Mouse (Mus musculus): ENCODE data around the gene Ap2b1. TPM values are rescaled to one million over a fixed set of nuclear protein-coding genes. Genes with fewer than 3 reads are reported as not detected.

The Ap2b1 gene
- polyA plus RNA-seq, 1 experiment from 2014 or later, result 127 TPM

DNA sequence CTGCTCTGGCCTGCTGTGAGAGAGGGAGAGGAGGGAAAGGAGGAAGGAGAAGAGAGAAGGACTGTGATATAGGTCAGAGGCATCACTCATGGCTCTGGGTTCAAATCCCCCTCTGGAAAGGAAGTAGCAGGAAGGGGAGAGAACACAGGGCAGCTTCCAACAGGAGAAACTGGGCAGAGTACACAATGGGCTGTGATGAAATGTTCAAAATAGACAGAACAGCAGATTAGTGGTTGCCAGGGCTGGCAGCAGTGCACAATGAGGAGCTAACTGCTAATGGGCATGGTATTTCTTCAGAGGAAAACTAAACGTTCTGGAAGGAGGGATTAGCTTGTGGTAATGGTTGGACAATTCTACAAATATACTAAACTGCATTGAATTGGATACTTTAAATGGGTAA is 151.7 kb downstream of the Ap2b1 start:
- H3K36me3 ChIP-seq (replicated peaks), result no peaks in the 10 kb centered on the region
- no peak overlapping the region for H3K4me3 ChIP-seq
- no peak overlapping the region for H3K27ac ChIP-seq
- H3K9ac ChIP-seq, result no peak overlapping the region
- ATAC-seq (replicated peaks), result no peak
- no peaks in the 10 kb centered on the region for H3K9me3 ChIP-seq
- H3K4me2 ChIP-seq, result no peak overlapping the region
- peaks cover 3% of the 10 kb centered on the region; the same call in 1 of the 2 replicates for H3K27me3 ChIP-seq (replicated peaks)
- H3K4me1 ChIP-seq, result peaks cover 3% of the 10 kb centered on the region; the same call in 1 of the 2 replicates
- WGBS, result 23% methylated on average over 1 of the region's 1 CpGs

DNA sequence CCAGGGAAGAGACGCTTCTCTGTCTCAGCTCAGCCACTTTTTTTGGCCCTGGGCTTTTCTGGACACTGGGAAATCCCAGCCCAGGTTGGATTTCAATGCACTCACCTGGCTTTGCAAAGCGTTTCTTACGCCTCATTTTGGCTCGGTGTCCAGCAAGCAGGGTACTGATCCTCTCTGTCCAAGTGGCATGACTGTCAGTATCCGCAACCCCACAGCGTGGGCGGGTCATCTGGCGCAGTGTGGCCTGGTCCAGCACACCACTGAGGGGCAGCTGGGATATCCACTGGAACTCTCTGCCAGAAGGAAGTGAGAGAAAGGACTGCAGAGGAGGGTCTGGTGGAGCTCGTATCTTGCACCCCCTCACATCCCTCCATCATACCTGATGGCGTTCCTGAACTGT is 152.5 kb downstream of the Ap2b1 start:
- Histone ChIP-seq H3K9ac (no peak overlapping the region), H3K4me3 (no peak overlapping the region), H3K27me3 (replicated peaks) (0 out of 2 replicates have a peak, but pooled peaks cover 8% of the 10 kb centered on the region), H3K27ac (no peak overlapping the region), H3K4me1 (peaks cover 3% of the 10 kb centered on the region; the same call in 1 of the 2 replicates), H3K4me2 (no peak overlapping the region), H3K9me3 (no peaks in the 10 kb centered on the region), H3K36me3 (replicated peaks) (no peaks in the 10 kb centered on the region)
- WGBS, result 91% methylated on average over 10 of the region's 10 CpGs
- no peak for ATAC-seq (replicated peaks)

DNA sequence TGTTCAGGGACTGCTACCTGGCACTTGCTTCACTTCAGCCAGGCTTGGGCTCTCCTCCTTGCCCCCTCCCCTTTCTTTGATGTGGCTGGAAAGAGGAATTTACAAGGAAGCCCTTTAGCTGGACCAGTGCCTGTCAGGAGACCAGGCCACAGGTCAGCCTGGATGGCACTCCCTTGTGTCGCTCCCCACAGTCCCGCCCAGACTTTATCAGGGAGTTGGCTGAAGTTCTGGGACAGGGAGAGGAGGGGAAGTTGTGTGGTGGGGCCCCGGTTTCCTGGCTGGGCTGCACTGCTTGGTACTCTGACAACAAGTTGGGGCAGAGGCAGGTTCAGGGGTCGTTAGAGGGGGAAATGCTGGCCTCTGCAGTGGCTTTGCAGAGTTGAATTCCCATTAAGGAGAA is 155.7 kb downstream of the Ap2b1 start:
- Histone ChIP-seq H3K9ac (no peak overlapping the region), H3K9me3 (no peaks in the 10 kb centered on the region), H3K36me3 (replicated peaks) (no peaks in the 10 kb centered on the region), H3K4me2 (no peak overlapping the region), H3K27ac (no peak overlapping the region), H3K4me1 (no peaks in the 10 kb centered on the region), H3K27me3 (replicated peaks) (0 out of 2 replicates have a peak, but pooled peaks cover 6% of the 10 kb centered on the region), H3K4me3 (no peak overlapping the region)
- no peak for ATAC-seq (replicated peaks)
- 37% methylated on average over 4 of the region's 4 CpGs for WGBS

Other genes with a start within 250 kb of the Ap2b1 start
- gene Slfn2, start 233.9 kb upstream of the Ap2b1 start, polyA plus RNA-seq (2015; fragmentation: Nextera tagmentation; extraction: Ambion mirVana), result 1.6 and 2.2 TPM in 2 replicates
- 0.09 and 0.15 TPM in 2 replicates for gene Slfn1, start 182.2 kb upstream of the Ap2b1 start, polyA plus RNA-seq (2015; fragmentation: Nextera tagmentation; extraction: Ambion mirVana)
- 0.18 TPM in 2 replicates for gene Slfn4, start 123.8 kb upstream of the Ap2b1 start, polyA plus RNA-seq (2015; fragmentation: Nextera tagmentation; extraction: Ambion mirVana)
- gene Slfn3, start 107.7 kb upstream of the Ap2b1 start, polyA plus RNA-seq (2015; fragmentation: Nextera tagmentation; extraction: Ambion mirVana), result 0.08 and 0.11 TPM in 2 replicates
- gene Slfn14, start 12.3 kb upstream of the Ap2b1 start, polyA plus RNA-seq (2015; fragmentation: Nextera tagmentation; extraction: Ambion mirVana), result 0.08 TPM in 1 of 2 replicates, not detected in the other
- gene Pex12, start 3.6 kb downstream of the Ap2b1 start, polyA plus RNA-seq (2015; fragmentation: Nextera tagmentation; extraction: Ambion mirVana), result 18.4 and 18.6 TPM in 2 replicates
- 43.2 and 45.6 TPM in 2 replicates for gene Rasl10b, start 110.1 kb downstream of the Ap2b1 start, polyA plus RNA-seq (2015; fragmentation: Nextera tagmentation; extraction: Ambion mirVana)
- 0.36 and 0.54 TPM in 2 replicates for gene Gas2l2, start 130.4 kb downstream of the Ap2b1 start, polyA plus RNA-seq (2015; fragmentation: Nextera tagmentation; extraction: Ambion mirVana)
- 0.68 and 0.70 TPM in 2 replicates for gene 1700020L24Rik, start 138.7 kb downstream of the Ap2b1 start, polyA plus RNA-seq (2015; fragmentation: Nextera tagmentation; extraction: Ambion mirVana)
- gene Mmp28, start 164.0 kb downstream of the Ap2b1 start, polyA plus RNA-seq (2015; fragmentation: Nextera tagmentation; extraction: Ambion mirVana), result 2.9 and 3.4 TPM in 2 replicates
- gene Taf15, start 174.1 kb downstream of the Ap2b1 start, polyA plus RNA-seq (2015; fragmentation: Nextera tagmentation; extraction: Ambion mirVana), result 12.2 and 12.6 TPM in 2 replicates
- not detected in 2 replicates for gene Heatr9, start 223.2 kb downstream of the Ap2b1 start, polyA plus RNA-seq (2015; fragmentation: Nextera tagmentation; extraction: Ambion mirVana)
- gene Ccl5, start 231.5 kb downstream of the Ap2b1 start, polyA plus RNA-seq (2015; fragmentation: Nextera tagmentation; extraction: Ambion mirVana), result 0.89 TPM in 1 of 2 replicates, not detected in the other

Measured in midbrain, embryonic 15.5 days (tissue).